Mouse (Mus musculus): ENCODE data around the gene Llgl2. TPM values are rescaled to one million over a fixed set of nuclear protein-coding genes. Genes with fewer than 3 reads are reported as not detected.
A peak's percentile ranks its signal among the peaks of the same experiment; 100 is the strongest.

The Llgl2 gene
- total RNA-seq (2021): 1 to 10 TPM; 1.0 to 2.3 TPM

DNA sequence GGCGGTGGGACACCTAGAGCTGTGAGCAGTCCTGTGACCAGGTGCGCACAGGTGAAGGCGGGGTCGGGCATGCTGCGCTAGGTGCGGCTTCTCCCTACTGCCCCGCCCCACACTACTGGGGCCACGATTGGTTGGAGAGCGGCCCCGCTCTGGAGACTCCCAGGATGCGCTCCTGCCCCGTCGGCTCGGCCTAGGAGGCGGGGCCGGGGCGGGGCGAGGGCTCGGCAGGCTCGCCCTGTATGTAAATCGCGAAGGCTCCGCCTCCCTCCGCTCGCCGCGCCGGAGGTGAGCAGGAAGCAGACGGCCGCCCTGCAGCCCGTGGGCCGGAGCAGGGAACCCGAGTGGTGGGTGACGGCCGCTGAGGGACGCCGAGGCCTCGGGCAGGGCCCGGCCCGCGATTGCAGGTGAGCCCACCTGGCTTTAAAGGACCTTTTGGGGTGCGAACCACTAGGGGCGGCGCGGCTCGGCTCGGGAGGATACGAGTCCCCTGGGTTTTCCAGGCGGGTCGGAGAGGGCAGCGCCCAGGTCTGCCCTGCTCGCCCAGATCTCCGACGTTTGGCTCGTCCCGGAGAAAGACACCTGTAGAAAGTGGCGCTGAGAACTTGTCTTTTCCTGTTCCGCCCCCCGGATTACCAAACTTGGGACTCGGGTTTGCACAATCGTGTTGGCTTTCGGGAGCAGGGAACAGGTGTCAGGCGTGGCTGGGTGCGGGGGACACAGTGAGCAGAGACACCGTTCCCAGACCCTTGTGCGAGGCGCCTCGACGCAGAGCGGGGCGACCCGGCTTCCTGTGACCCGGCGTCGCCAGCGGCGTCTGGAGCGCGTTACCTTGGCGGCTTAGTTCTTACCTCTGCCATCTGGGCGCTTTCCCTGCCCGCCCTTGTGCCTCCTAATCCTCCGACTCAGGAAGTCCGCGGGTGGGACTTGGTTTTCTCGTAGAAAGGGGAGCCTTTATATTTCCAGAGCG is at the start of gene Llgl2:
Gene Llgl2, plus strand, starts transcription at position 276 of the 967 bp plus-strand sequence.
- DNase-seq (ENCODE audit: extremely low spot score in 1 of 2, low spot score in 1 of 2): peak in 1 of 2 experiments; percentile 52

DNA sequence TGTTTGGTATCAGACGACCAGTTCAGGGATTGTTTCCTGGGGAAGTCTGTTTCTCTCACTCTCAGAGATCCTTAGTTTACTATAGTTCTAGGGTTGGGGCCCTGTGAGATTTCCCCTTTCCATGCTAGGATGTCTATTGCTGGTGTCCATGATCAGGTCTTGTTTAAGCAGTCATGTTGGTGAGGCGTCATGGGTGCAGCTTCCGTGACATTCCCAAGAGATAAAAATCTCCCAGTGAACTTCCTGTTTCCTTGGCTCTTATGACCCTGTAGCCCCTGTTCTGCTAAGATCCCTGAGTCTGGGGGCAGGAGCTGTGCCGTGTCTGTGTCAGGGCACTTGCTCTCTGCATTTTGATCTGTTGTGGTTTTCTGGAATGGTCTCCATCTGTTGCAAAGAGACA is 49.2 kb upstream of the Llgl2 start:
- DNase-seq (ENCODE audit: extremely low spot score in 1 of 2, low spot score in 1 of 2): no peak

- DNase-seq (ENCODE audit: extremely low spot score in 1 of 2, low spot score in 1 of 2): no peak
These were observed 47.8 kb upstream of the Llgl2 start for GRCm38 (mm10) chr11:115775821-115776665.

GRCm38 (mm10) chr11:115776954-115777353 is 46.9 kb upstream of the Llgl2 start:
- DNase-seq (ENCODE audit: extremely low spot score in 1 of 2, low spot score in 1 of 2): no peak

- no peak for DNase-seq (ENCODE audit: extremely low spot score in 1 of 2, low spot score in 1 of 2)
These were observed 46.1 kb upstream of the Llgl2 start for GRCm38 (mm10) chr11:115777487-115778335.

DNA sequence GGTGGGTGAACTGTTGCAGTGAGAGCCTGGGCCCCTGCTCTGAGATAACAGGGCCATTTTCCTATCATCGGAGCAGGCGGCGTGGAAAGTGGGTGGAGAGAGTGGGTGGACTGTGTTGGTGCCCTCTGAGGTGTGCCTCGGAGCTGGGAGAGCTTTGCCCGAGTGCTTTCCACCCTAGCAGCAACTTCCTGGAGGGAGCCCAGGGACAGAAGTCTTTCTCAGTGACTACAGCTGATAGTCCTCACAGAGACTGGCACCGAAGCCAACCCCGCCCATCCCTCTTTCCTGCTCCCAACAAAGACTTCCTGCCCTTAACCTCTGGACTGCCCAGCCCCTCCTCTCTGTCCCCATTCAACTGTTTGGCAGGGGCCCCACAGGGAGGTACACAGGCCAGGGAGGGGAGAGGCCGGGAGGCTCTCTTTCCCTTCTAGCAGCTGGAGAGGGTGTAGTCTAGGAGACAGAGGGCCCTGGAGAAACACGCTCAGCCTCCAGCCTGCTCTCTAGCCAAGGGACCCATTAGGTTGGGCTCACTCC is 44.7 kb upstream of the Llgl2 start:
- DNase-seq (ENCODE audit: extremely low spot score in 1 of 2, low spot score in 1 of 2): peak in 1 of 2 experiments; percentile 32

DNA sequence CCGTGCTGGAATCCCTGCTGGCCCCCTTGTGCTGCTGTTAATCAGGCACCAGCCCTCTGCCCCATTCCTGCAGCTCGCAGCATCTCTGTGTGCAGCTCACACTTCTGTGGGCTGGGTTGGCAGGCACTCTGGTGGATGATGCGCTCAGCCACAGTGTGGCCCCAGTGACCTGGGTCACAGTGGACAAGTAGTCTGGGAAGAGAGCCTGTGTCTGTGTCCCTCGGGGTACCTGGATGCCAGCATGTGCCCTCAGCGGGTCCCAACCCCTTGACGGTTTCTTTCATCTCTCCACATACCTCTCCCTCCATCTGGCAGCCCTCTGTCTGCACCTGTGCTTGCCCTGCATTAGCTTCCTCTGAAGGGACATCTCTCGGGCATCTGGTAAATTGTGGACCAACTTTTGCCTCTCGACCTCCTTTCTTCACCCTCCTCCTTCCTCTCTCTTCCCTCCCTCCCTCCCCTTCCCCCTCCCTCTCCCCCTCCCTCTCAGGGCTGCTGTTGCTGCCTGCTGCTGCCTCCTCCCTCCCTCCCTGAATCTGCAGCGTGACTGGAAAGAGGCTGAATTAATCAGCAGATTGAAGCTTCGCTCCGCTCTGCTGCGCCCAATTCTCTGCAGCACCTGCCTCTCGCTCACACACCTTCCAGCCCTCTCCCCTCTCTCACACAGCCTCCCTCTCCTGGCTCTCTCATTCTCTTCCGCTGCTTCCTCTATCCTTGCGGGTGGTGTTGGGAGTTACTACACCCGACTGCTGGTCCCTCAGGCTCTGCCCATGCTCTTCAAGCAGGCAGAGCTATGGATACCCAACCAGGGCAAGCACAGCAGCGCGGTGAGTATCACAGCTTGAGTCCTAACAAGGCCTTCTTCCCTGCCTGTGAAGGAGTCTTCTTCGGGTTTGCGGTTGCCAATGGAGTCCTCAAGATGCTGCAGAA is 43.4 kb upstream of the Llgl2 start:
- DNase-seq (ENCODE audit: extremely low spot score in 1 of 2, low spot score in 1 of 2): peak; percentile 33 to 40

DNA sequence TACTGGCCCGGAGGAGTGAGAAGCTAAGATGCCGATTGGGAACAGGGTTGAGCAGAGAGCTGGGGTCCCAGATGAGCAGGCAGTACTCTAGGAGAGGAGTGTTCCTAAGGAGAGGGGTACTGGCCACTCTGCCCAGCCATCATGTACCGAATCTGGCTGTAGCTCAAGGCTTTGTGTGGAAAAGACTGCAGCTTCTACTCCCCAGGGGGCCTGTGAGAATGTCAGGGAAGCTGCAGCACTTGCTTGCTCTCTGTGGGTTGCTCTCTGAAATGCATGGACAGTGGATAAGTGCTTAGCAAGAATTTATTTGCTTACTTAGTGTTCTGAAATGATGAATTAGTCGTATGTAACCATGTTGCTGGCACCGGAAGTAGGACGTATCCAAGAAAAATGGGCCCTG is 37.4 kb upstream of the Llgl2 start:
- no peak for DNase-seq (ENCODE audit: extremely low spot score in 1 of 2, low spot score in 1 of 2)

- DNase-seq (ENCODE audit: extremely low spot score in 1 of 2, low spot score in 1 of 2): no peak
These were observed 34.1 kb upstream of the Llgl2 start for GRCm38 (mm10) chr11:115789787-115790186.

DNA sequence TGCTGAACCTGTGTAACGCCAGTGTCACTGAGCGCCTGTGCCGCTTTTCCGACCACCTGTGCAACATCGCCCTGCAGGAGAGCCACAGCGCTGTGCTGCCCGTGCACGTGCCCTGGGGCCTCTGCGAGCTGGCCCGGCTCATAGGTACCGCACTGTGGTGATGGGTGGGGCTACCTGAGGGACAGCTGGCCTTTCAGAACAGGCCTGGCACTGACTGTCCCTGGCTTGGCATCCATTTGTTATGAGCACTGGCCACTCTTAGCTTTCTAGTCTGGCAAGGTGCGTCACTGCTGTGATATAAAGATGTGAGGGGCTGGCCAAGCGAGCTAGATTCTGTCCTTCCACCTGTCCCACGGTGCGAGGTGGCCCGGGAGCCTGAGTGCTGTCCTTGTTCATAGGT is 31.9 kb upstream of the Llgl2 start:
- DNase-seq (ENCODE audit: extremely low spot score in 1 of 2, low spot score in 1 of 2): no peak

DNA sequence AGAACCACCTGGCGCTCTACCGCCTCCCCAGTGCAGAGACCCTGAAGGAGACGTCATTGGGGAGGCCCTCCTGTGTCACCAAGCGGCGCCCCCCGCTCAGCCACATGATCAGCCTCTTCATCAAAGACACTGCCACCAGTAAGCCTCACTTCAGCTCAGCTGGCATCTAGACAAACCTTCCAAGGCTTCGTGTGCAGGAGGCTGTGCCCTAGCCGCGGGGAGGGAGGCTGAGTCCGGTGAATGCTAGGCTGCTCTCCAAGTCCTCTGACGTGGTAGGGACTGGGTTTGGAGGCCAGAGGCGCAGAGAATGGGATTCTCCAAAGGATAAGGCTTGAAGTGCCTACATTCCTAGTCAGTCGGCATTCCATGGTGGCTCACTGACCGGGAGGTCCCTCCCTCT is 31.5 kb upstream of the Llgl2 start:
- DNase-seq (ENCODE audit: extremely low spot score in 1 of 2, low spot score in 1 of 2): no peak

DNA sequence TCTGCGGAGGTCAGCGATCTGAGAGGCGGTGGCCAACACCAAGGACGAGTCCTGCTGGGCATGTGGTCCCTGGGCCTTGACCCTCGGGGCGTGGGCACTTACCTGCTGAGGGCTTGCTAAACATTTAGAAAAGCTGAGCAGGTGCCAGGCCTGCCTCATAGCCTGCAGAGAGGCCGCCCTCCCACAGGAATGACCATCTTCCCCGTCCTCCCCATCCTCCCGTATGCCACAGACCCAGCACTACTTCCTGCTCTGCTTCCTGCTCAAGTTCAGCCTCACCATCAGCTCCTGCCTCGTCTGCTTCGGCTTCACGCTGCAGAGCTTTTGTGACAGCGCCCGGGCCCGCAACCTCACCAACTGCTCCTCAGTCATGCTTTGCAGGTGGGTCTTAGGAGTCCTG is 27.0 kb upstream of the Llgl2 start:
- no peak for DNase-seq (ENCODE audit: extremely low spot score in 1 of 2, low spot score in 1 of 2)

DNA sequence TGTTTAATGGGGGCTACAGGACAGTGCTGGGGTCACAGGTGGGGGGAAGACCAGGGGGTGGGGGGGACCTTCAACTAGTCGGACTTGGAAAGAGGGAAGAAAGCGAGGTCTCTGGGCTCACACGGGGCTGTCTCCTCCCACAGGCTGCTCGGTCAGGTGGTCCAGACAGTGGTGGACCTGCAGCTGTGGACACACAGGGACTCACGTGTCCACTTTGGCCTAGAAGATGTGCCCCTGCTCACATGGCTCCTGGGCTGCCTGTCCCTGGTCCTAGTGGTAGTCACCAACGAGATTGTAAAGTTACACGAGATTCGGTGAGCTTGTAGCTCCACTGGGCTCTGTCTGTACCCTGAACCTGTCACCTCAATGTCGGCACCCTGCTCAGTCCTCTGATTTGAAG is 26.2 kb upstream of the Llgl2 start:
- no peak for DNase-seq (ENCODE audit: extremely low spot score in 1 of 2, low spot score in 1 of 2)

DNA sequence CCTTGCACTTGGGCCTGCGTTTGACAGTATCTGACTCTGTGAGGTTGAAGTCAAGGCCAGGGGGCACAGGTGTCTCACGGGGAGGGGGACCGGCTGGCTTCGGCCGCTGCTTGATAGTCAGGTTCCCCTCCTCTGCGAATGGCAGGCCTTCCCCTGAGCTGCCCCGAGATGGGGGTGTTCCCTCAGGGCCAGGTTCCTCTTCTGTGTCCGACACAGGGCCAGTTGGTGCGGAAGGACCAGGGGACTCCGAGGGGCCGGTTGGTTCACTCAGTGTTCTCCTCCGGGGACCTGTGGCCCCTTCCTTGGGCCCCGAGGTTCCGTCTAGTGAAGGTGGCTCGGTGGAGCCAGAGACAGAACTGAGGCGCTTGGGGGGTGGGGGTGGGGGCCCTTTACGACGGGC is 22.9 kb upstream of the Llgl2 start:
- DNase-seq (ENCODE audit: extremely low spot score in 1 of 2, low spot score in 1 of 2): no peak

- no peak for DNase-seq (ENCODE audit: extremely low spot score in 1 of 2, low spot score in 1 of 2)
These were observed 20.7 kb upstream of the Llgl2 start for GRCm38 (mm10) chr11:115803072-115803709.

- no peak for DNase-seq (ENCODE audit: extremely low spot score in 1 of 2, low spot score in 1 of 2)
These were observed 18.8 kb upstream of the Llgl2 start for GRCm38 (mm10) chr11:115805005-115805404.

DNA sequence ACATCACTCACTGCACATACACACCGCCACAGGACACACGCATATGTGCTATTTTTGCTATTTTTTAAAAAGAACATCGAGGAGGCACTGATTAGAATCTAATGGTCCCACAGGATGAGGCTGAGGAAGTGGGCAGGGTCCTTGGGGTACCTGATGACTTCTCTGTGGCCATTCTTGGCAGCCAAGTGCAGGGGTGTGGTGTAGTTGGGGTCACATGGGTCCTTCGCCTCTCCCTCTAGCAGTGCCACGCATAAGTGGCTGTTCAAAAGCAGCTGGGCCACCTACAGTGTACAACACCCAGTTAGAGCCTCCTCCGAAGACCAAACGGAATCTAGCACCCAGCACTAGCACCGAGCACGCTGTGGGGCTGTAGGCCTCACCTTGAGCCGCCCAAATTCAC is 17.7 kb upstream of the Llgl2 start:
- no peak for DNase-seq (ENCODE audit: extremely low spot score in 1 of 2, low spot score in 1 of 2)

DNA sequence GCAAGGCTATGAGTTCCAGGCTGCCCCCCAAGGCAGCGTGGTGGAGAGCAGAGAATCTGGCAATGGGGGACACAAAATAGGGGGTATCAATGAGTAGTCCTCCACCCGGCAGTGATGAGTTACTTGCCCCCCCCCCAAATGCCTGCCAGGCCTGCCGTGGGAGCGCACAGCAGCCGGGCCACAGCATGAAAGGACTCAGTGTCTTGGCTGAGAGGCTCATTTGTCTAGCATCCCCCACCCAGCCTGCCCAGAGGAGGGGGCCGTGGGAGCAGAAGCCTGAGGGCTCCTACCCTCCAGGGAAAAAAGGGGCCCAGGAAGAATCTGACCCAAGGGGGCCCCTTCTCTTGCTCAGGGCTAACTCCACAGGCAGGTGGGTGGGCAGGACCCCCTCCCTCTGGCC is 16.5 kb upstream of the Llgl2 start:
- no peak for DNase-seq (ENCODE audit: extremely low spot score in 1 of 2, low spot score in 1 of 2)

DNA sequence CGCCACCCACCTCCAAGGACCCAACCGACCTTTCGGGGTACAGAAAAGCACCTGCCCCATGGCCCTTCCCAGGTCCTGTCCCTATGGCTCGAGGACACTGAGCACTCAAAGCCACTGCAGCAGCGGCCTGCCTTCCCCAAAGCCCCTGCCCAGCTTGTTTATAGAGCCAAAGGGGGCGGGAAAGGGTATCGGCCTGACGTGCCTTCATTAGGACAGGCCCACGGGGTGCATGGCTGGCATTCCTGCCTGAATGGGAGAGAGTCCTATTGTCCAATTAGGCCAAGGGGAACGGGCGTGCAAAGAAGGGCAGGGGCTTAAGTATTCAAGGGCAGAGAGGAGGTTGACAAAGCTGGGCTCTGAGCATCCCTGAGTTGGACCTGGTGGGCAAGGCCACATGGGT is 15.9 kb upstream of the Llgl2 start:
- no peak for DNase-seq (ENCODE audit: extremely low spot score in 1 of 2, low spot score in 1 of 2)

Measured in layer of hippocampus, postnatal 25 days (tissue).